Mouse (Mus musculus) spleen, adult 10 weeks (tissue): ENCODE data around the gene Dnlz. TPM values are rescaled to one million over a fixed set of nuclear protein-coding genes. Genes with fewer than 3 reads are reported as not detected.

Experiments
- polyA plus RNA-seq: library from polyadenylated mRNA; stranded (reverse); fragments of 350-450 nt; fragmentation: Illumina TruSeq; extraction: RNeasy Lipid Tissue Mini Kit (QIAGEN cat#74804); gene quantifications from one replicate; pipeline ENCODE4 v1.2.3, GENCODE M21; 2015; ENCODE audit warnings: low replicate concordance; ENCODE audit not compliant: insufficient read depth

Dnlz gene
- polyA plus RNA-seq, result 8.4 TPM

DNA sequence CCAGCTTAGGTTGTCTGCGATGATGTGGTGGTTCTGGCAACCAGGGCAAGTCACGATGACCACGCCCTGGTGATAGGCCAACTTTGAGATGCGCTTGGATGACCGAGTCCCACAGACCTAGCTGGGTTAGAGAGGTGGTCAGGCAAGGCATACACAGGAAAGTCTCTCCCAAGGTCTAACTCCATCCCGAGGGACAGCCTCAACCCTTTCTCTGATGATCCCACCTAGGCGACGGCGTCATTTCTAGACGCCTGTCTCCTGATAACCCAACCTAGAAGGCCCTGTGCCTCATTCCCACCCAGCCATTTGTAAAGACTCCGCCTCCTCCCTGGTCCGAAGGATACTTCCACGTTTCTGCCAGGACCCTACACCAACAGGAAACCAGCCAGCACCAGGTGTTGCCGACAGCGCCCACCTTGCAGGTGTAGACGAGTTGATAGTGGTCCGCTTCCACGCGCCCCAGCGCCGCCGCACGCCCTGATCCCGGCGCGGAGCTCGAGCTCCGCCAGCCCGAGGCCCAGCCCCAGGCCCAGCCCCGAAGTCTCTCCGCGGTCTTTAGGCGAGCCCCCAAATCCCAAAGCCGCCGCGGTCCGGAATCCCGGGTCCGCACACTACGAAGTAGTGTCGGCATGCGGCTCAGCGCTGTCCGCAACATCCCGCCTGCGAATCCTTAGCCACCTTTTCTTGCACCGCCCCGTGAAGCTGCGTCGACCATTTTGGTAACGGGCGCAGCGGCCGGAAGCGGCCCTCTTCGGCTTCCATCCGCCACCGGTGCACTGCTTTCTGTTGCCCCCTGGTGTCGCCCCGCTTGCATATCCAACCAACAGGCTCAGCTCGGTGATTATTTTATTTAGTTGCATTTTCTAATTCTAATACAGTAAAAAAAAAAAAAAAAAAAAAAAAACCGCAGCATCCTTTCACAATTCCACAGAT is at the start of gene Dnlz:
TSS of gene Dnlz (minus strand) at position 753 of the 933 bp plus-strand sequence.

DNA sequence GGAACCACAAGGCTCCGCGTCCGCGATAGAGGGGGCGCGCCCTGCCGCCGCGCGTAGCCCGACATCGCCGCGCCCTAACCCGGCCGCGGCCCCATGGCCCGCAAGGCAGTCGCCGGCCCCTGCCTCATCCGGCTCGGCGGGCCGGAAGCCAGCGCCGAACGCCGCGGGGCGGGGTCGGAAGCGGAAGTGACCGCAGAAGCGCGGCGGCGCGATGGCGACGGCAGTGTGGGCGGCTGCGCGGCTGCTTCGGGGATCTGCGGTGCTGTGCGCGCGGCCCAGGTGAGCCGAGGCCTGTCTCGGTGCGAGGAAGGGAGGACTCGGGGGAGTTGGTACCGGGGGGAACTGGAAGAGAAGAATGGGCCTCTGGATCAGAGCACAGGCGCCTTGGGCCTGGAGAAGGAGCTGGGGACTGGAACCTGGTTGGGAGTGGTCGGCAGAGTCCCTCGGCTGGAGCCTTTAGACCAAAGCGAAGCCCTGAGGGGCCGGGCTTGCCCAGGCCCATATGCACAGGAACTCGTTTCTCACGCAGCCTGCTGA is 37.3 kb upstream of the Dnlz start, which contains the start of the genes Entr1 and Pmpca:
TSS of gene Entr1 (minus strand) at position 163 of the 537 bp plus-strand sequence.
TSS of gene Pmpca (plus strand) at position 186 of the 537 bp plus-strand sequence.

DNA sequence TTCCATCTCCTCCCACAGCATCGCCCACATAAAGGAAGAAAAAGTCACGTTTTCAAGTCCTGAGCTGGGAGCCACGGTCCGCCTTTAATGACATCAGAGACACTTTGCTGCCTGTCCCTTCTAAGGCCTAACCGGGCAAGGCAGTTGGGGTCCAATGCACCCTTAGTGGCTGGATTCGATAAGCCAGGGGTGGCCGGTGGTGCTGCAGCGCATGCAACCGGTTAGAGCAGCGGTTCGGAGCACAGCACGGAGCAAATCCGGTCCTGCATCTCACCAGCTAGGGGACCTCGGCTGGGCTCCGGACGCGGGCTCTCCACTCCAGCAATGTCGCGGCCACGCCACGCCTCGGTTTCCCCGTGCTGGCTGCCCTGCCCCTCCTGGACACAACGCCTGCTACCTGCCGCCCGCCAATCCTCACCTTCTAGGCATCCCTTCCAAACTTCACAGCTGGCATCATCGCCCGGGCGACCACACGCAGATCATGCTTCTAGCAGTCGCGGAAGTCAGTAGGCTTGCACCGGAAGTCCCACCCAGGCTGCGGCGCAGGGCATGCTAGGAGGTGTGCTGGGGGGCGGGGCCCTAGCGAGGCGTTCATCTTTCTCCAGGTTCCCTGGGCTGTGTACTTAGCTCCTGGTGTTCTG is 28.3 kb upstream of the Dnlz start, which contains the start of gene Snapc4:
TSS of gene Snapc4 (minus strand) at position 523 of the 641 bp plus-strand sequence.

DNA sequence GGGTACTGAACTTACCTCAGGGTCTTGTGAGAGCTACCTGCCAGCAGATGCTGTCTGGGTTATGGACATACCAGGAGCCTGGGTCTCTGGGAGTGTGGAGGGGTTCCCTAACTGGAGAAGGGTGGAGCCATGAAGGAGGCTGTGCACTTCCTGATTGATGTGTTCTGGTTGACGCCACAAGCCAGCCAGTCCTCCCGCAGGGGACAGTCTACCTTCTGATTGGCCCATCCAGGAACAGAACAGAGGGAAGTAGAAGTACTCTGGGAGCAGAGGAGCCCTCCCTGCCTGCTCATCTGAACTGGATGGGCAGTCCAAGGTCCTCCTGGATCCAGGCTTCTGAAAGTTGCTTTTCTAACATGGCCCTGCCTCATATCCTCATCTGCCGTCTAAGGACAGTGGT is 8.9 kb upstream of the Dnlz start, which contains the start of gene Card9:
TSS of gene Card9 (minus strand) at position 147 of the 400 bp plus-strand sequence.

DNA sequence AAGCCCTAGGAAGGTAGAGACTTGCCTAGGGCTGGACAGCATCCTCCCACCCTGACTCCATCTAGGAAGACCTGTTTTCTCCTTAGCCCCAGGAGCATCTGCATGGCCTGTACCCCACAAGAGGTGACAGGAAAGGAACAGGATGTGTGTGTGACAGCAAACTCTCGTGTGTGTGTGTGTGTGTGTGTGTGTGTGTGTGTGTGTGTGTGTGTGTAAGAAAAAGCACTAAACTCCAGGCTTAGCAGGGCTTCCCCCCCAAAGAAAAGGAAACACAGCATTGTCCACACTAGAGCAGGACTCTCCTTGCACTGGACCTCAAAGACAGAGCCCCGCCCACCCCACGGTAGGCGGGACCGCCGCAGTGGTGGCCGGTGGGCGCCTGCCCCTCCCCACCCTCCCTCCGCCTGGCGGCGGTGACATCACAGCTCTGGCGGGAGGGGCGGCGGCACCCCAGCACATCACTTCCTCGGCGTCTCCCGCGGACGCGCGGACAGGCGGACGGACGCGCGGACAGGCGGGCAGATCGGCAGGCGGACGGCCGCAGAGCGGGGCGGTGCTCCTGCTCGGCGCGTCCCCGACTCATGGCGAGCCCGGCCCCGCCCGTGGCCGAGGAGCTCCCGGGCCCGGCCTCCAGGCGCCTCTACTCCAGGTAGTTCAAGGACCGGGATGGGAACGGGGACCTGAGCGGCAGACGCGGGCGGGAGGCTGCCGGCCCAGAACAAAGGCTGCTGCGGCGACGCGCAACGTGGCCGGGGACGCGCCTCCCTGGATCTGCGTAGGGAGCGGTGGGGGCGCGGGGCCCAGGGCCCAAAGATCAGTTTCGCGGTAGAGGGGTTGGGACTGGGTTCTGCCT is 36.6 kb downstream of the Dnlz start, which contains the start of gene Gpsm1:
TSS of gene Gpsm1 (plus strand) at position 444 of the 853 bp plus-strand sequence.

Other genes with a start within 250 kb of the Dnlz start
- gene Nacc2, start 228.9 kb downstream of the Dnlz start, polyA plus RNA-seq, result 5.7 TPM
- gene Lhx3, start 143.8 kb downstream of the Dnlz start, polyA plus RNA-seq, result not detected
- 6.4 TPM for gene Qsox2, start 114.6 kb downstream of the Dnlz start, polyA plus RNA-seq
- not detected for gene Ccdc187, start 57.6 kb downstream of the Dnlz start, polyA plus RNA-seq
- 6.1 TPM for gene Gpsm1, start 36.6 kb downstream of the Dnlz start, polyA plus RNA-seq
- 2.3 TPM for gene Card9, start 8.8 kb upstream of the Dnlz start, polyA plus RNA-seq
- gene Snapc4, start 28.5 kb upstream of the Dnlz start, polyA plus RNA-seq, result 54.0 TPM
- 103 TPM for gene Entr1, start 37.2 kb upstream of the Dnlz start, polyA plus RNA-seq
- gene Pmpca, start 37.2 kb upstream of the Dnlz start, polyA plus RNA-seq, result 70.0 TPM
- gene Inpp5e, start 57.1 kb upstream of the Dnlz start, polyA plus RNA-seq, result 18.7 TPM
- gene Sec16a, start 93.1 kb upstream of the Dnlz start, polyA plus RNA-seq, result 67.4 TPM
- 6.8 TPM for gene Notch1, start 164.6 kb upstream of the Dnlz start, polyA plus RNA-seq
- 84.4 TPM for gene Egfl7, start 227.9 kb upstream of the Dnlz start, polyA plus RNA-seq
- not detected for gene Gm20532, start 234.5 kb upstream of the Dnlz start, polyA plus RNA-seq